Mouse (Mus musculus): ENCODE results near the gene Zdhhc20.

GRCm38 (mm10) chr14:57797991-57798931 lies 91.8 kb downstream of the Zdhhc20 start, which contains the start of gene Sap18:
- TF ChIP-seq CTCF (IDR thresholded peaks at IDR 0.05) (no peak), EP300 (IDR thresholded peaks at IDR 0.05; ENCODE audit: insufficient read depth, low read depth, low read length) (peak; percentile 44; the same call in 1 of the 2 replicates), POLR2A (IDR thresholded peaks at IDR 0.05; ENCODE audit: insufficient read depth, low read depth, low read length) (peak; percentile 44)

Data from heart, adult 2 months (tissue).